Mouse (Mus musculus) E14TG2a.4 (cell line): ENCODE data around the gene Shank1.

Experiments
- H3K27me3 ChIP-seq: 2 replicates; pipeline ENCODE4 v1.6.1; 2014; ENCODE audit warnings: low read length, control low read depth; ENCODE audit not compliant: insufficient read depth
- H3K36me3 ChIP-seq: 2 replicates; pipeline ENCODE4 v1.6.1; 2014; ENCODE audit warnings: low read length, control low read depth; ENCODE audit not compliant: insufficient read depth
- H3K4me1 ChIP-seq: replicated peaks from 2 replicates; pipeline ENCODE4 v1.6.1; 2014; ENCODE audit warnings: low read depth, low read length, control low read depth
- H3K4me3 ChIP-seq: replicated peaks from 2 replicates; pipeline ENCODE4 v1.5.1; 2014; ENCODE audit warnings: mild to moderate bottlenecking, low read length
- H3K9me3 ChIP-seq: 2 replicates; pipeline ENCODE4 v1.6.1; 2014; ENCODE audit warnings: low read length, control low read depth
- CTCF ChIP-seq: conservative IDR thresholded peaks from 2 replicates; pipeline ENCODE4 v1.5.1; 2014; ENCODE audit warnings: low read length
- NANOG ChIP-seq: IDR thresholded peaks from 2 replicates; pipeline ENCODE4 v1.6.1; 2014; ENCODE audit warnings: borderline replicate concordance, low read length, mixed read lengths
- POU5F1 ChIP-seq: IDR thresholded peaks from 2 replicates; pipeline ENCODE4 v1.6.1; 2014; ENCODE audit warnings: low read length, borderline replicate concordance

Gene Shank1

GRCm38 (mm10) chr7:44310878-44311712 is 1.0 kb downstream of the Shank1 start:
- TF ChIP-seq NANOG (no peak), CTCF (no peak), POU5F1 (no peak)
- Histone ChIP-seq H3K36me3 (peaks cover 4% of the 10 kb centered on the region; the same call in 1 of the 2 replicates), H3K27me3 (peaks cover 83% of the 10 kb centered on the region), H3K4me1 (peaks cover 47% of the 10 kb centered on the region), H3K4me3 (peak overlapping the region; percentile 77), H3K9me3 (no peaks in the 10 kb centered on the region)

GRCm38 (mm10) chr7:44311713-44312304 is 1.8 kb downstream of the Shank1 start:
- Histone ChIP-seq H3K27me3 (peaks cover 82% of the 10 kb centered on the region), H3K36me3 (peaks cover 4% of the 10 kb centered on the region; the same call in 1 of the 2 replicates), H3K4me3 (no peak overlapping the region; the same call in 1 of the 2 replicates), H3K9me3 (no peaks in the 10 kb centered on the region), H3K4me1 (peaks cover 47% of the 10 kb centered on the region)
- TF ChIP-seq CTCF = no peak
- no peak for TF ChIP-seq POU5F1
- TF ChIP-seq NANOG = no peak

DNA sequence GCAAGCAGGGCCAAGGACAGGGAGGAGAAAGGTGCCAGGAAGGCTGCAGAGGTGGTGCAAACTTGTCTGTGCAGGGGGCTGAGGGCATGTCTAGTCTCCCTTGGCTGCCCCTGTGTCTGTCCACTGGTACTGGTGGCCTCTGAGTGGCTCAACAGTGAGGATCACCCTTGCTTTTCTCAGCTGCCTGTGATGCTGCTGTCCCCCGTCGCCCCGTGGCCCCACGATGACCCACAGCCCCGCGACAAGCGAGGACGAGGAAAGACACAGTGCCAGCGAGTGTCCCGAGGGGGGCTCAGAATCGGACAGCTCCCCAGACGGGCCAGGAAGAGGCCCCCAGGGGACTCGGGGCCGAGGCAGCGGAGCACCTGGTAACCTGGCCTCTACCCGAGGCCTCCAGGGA is 2.4 kb downstream of the Shank1 start:
- H3K9me3 ChIP-seq = no peaks in the 10 kb centered on the region
- no peak overlapping the region for H3K4me3 ChIP-seq
- H3K4me1 ChIP-seq = peaks cover 43% of the 10 kb centered on the region
- peaks cover 76% of the 10 kb centered on the region for H3K27me3 ChIP-seq
- peaks cover 4% of the 10 kb centered on the region; the same call in 1 of the 2 replicates for H3K36me3 ChIP-seq
- TF ChIP-seq POU5F1 = no peak
- no peak for TF ChIP-seq NANOG
- no peak for TF ChIP-seq CTCF

DNA sequence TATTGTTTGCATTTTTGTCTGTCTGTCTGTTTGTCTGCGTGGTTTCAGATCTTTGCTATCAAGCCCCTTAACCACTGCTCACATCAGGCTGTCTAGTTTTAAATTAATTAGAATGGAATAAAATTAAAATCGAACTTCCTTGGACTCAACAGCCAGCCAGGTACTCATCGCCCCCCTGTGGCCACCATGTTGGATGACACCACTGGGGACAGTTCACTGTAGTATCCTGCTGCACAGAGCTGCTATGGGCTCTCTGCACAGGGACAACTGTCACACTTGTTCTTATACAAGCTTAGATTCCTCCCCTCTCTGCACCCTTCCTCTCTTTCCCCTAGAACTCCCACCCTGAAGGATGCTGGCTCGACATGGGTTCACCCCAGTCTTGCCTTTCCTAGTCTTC is 7.9 kb downstream of the Shank1 start:
- Histone ChIP-seq H3K36me3 (peaks cover 6% of the 10 kb centered on the region; the same call in 1 of the 2 replicates), H3K27me3 (peaks cover 54% of the 10 kb centered on the region), H3K9me3 (no peaks in the 10 kb centered on the region), H3K4me3 (no peak overlapping the region), H3K4me1 (peaks cover 28% of the 10 kb centered on the region)
- TF ChIP-seq CTCF (peak; percentile 55), NANOG (no peak)

DNA sequence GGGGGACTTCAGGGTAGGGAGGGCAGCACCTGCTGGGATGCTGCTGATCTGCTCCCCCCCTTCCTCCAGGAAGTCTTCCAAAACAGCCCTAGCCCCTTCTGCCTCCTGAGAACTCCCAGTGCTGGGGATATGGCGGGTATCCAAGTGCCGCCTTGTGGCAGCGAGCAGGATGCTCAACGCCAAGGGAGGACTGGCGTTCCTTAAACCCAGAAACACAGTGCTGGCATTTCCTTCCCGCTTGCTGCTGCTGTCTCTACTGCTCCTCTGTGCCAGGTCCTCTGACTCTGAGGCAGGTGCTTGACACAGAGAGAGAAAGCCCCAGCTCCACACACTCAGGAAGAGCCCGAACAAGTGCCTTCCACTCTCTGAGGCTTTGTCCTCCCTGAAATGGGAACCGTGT is 10.8 kb downstream of the Shank1 start:
- Histone ChIP-seq H3K4me3 (no peak overlapping the region), H3K27me3 (peaks cover 55% of the 10 kb centered on the region), H3K9me3 (no peaks in the 10 kb centered on the region), H3K36me3 (0 out of 2 replicates have a peak, but pooled peaks cover 3% of the 10 kb centered on the region), H3K4me1 (peaks cover 26% of the 10 kb centered on the region)
- TF ChIP-seq POU5F1 = no peak
- no peak for TF ChIP-seq NANOG
- no peak for TF ChIP-seq CTCF

GRCm38 (mm10) chr7:44322290-44322689 is 12.2 kb downstream of the Shank1 start:
- no peaks in the 10 kb centered on the region for H3K9me3 ChIP-seq
- H3K4me3 ChIP-seq = no peak overlapping the region
- H3K36me3 ChIP-seq = 0 out of 2 replicates have a peak, but pooled peaks cover 3% of the 10 kb centered on the region
- H3K27me3 ChIP-seq = peaks cover 59% of the 10 kb centered on the region
- peaks cover 23% of the 10 kb centered on the region for H3K4me1 ChIP-seq
- TF ChIP-seq CTCF = no peak

- H3K9me3 ChIP-seq = no peaks in the 10 kb centered on the region
- H3K36me3 ChIP-seq = no peaks in the 10 kb centered on the region
- H3K27me3 ChIP-seq = peaks cover 70% of the 10 kb centered on the region
- TF ChIP-seq CTCF = no peak
- no peak for TF ChIP-seq NANOG
- no peak for TF ChIP-seq POU5F1
- H3K4me3 ChIP-seq = no peak overlapping the region
- H3K4me1 ChIP-seq = peaks cover 11% of the 10 kb centered on the region; the same call in 1 of the 2 replicates
These were observed 16.6 kb downstream of the Shank1 start for GRCm38 (mm10) chr7:44326614-44327013.

DNA sequence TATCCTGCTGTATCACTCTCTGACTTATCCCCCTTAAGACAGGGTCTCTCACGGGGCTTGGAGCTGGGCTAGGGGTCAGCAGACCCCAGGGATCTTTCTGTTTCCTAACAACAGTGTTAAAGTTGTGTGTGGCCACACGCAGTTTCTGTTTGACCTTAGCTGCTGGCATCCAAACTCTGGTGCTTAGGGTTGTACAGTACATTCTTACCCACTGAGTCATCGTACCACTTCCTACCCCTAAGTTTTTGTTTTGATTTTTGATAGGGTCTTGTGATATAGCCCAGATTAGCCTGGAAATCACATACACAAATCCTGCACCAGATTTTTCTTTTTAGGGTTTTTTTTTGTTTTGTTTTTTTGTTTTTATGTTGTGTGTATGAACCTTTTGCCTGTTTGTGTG is 22.3 kb downstream of the Shank1 start:
- Histone ChIP-seq H3K4me3 (no peak overlapping the region), H3K4me1 (peaks cover 31% of the 10 kb centered on the region), H3K27me3 (peaks cover 80% of the 10 kb centered on the region), H3K36me3 (no peaks in the 10 kb centered on the region), H3K9me3 (no peaks in the 10 kb centered on the region)
- TF ChIP-seq NANOG (no peak), POU5F1 (no peak), CTCF (no peak)

GRCm38 (mm10) chr7:44334139-44334538 is 24.1 kb downstream of the Shank1 start:
- Histone ChIP-seq H3K9me3 (no peaks in the 10 kb centered on the region), H3K4me1 (peaks cover 38% of the 10 kb centered on the region), H3K4me3 (no peak overlapping the region), H3K27me3 (peaks cover 88% of the 10 kb centered on the region), H3K36me3 (no peaks in the 10 kb centered on the region)
- no peak for TF ChIP-seq NANOG
- TF ChIP-seq POU5F1 = no peak
- no peak for TF ChIP-seq CTCF
